Mouse (Mus musculus): ENCODE data around the gene Slc12a3. TPM values are rescaled to one million over a fixed set of nuclear protein-coding genes. Genes with fewer than 3 reads are reported as not detected.

The Slc12a3 gene
- total and polyA plus RNA-seq, 3 experiments, result 0.44 TPM; not detected in 2

- Histone ChIP-seq H3K27me3 (ENCODE audit: insufficient read depth, low read length) (peaks cover 39% of the 10 kb centered on the region), H3K4me1 (ENCODE audit: insufficient read depth, low read depth, low read length) (no peaks in the 10 kb centered on the region), H3K36me3 (replicated peaks) (no peaks in the 10 kb centered on the region), H3K9me3 (replicated peaks) (no peaks in the 10 kb centered on the region), H3K4me3 (ENCODE audit: low read depth, low read length) (no peak overlapping the region)
- ATAC-seq (ENCODE audit: extremely low read depth, insufficient number of reproducible peaks, low FRiP score, poor library complexity, severe bottlenecking) (no peak), DNase-seq (ENCODE audit: low spot score) (no peak)
- TF ChIP-seq GATA1 (IDR thresholded peaks at IDR 0.05; ENCODE audit: borderline replicate concordance, low read length), result no peak
- no peak for TF ChIP-seq POLR2AphosphoS5 (IDR thresholded peaks at IDR 0.05; ENCODE audit: insufficient replicate concordance, low read depth, low read length)
- no peak for TF ChIP-seq TAL1 (conservative IDR thresholded peaks at IDR 0.05; ENCODE audit: low read depth, low read length)
- TF ChIP-seq CTCF (IDR thresholded peaks at IDR 0.05; ENCODE audit: low read depth, low read length), result no peak
- TF ChIP-seq GATA2 (IDR thresholded peaks at IDR 0.05; ENCODE audit: borderline replicate concordance, low read depth, low read length), result no peak
These were observed 49.9 kb downstream of the Slc12a3 start for GRCm38 (mm10) chr8:94378763-94379415.

GRCm38 (mm10) chr8:94379686-94380085 lies 50.7 kb downstream of the Slc12a3 start:
- TF ChIP-seq CTCF (IDR thresholded peaks at IDR 0.05; ENCODE audit: low read depth, low read length) (no peak), GATA2 (IDR thresholded peaks at IDR 0.05; ENCODE audit: borderline replicate concordance, low read depth, low read length) (no peak), GATA1 (IDR thresholded peaks at IDR 0.05; ENCODE audit: borderline replicate concordance, low read length) (no peak), TAL1 (conservative IDR thresholded peaks at IDR 0.05; ENCODE audit: low read depth, low read length) (no peak), POLR2AphosphoS5 (IDR thresholded peaks at IDR 0.05; ENCODE audit: insufficient replicate concordance, low read depth, low read length) (no peak)
- no peaks in the 10 kb centered on the region for H3K9me3 ChIP-seq (replicated peaks)
- no peaks in the 10 kb centered on the region for H3K36me3 ChIP-seq (replicated peaks)
- DNase-seq (ENCODE audit: low spot score) (no peak), ATAC-seq (ENCODE audit: extremely low read depth, insufficient number of reproducible peaks, low FRiP score, poor library complexity, severe bottlenecking) (no peak)
- H3K27me3 ChIP-seq (ENCODE audit: insufficient read depth, low read length), result peaks cover 37% of the 10 kb centered on the region
- H3K4me3 ChIP-seq (ENCODE audit: low read depth, low read length), result no peak overlapping the region
- peaks cover 5% of the 10 kb centered on the region for H3K4me1 ChIP-seq (ENCODE audit: insufficient read depth, low read depth, low read length)

- peaks cover 32% of the 10 kb centered on the region for H3K4me1 ChIP-seq (ENCODE audit: insufficient read depth, low read depth, low read length)
- H3K9me3 ChIP-seq (replicated peaks), result no peaks in the 10 kb centered on the region
- H3K4me3 ChIP-seq (ENCODE audit: low read depth, low read length), result no peak overlapping the region
These were observed 55.2 kb downstream of the Slc12a3 start for GRCm38 (mm10) chr8:94384166-94384565.

DNA sequence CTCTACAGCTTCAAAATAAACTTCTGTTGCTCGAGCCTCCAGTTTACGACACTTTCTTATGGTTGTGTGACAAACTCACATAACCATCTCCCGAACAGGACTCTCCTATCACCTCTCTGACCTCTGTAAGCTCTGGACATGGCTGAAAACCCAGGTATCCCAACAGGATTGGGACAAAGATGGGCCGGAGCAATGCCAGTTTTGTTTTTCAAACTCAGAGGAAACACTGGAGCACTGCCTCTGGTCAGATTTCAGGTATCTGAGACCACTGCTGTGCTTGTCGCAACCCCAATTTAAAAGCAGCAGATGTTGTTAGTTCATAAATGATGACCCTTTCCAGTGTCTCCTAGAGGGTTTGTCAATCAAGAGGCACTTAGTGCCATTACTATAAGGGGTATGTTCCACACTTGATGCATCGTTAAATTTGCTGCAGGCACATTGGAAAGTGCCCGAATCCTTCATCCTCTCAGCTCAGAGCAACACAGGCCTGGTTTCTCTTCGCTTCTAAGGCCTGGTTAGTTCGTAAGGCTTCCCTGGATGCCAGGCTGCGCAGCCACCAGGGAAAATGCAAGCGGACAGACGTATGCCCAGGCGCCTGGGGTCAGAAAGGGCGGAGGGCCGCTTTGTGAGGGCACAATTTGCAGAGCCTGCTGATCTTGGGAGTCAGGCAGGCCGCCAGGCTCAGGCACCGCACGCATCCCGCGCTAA lies 56.7 kb downstream of the Slc12a3 start:
- Histone ChIP-seq H3K27me3 (ENCODE audit: insufficient read depth, low read length) (peaks cover 9% of the 10 kb centered on the region), H3K4me3 (ENCODE audit: low read depth, low read length) (peak overlapping the region; percentile 96), H3K36me3 (replicated peaks) (peaks cover 19% of the 10 kb centered on the region), H3K9me3 (replicated peaks) (no peaks in the 10 kb centered on the region), H3K4me1 (ENCODE audit: insufficient read depth, low read depth, low read length) (peaks cover 32% of the 10 kb centered on the region)
- DNase-seq (ENCODE audit: low spot score), result no peak
- no peak for TF ChIP-seq GATA1 (IDR thresholded peaks at IDR 0.05; ENCODE audit: borderline replicate concordance, low read length)
- no peak for ATAC-seq (ENCODE audit: extremely low read depth, insufficient number of reproducible peaks, low FRiP score, poor library complexity, severe bottlenecking)

More at GRCm38 (mm10) chr8:94384166-94384565, 55.2 kb downstream of the Slc12a3 start:
- ATAC-seq (ENCODE audit: extremely low read depth, insufficient number of reproducible peaks, low FRiP score, poor library complexity, severe bottlenecking) (no peak), DNase-seq (ENCODE audit: low spot score) (no peak)
- peaks cover 19% of the 10 kb centered on the region for H3K27me3 ChIP-seq (ENCODE audit: insufficient read depth, low read length)
- peaks cover 4% of the 10 kb centered on the region for H3K36me3 ChIP-seq (replicated peaks)
- TF ChIP-seq CTCF (IDR thresholded peaks at IDR 0.05; ENCODE audit: low read depth, low read length), result no peak
- no peak for TF ChIP-seq TAL1 (conservative IDR thresholded peaks at IDR 0.05; ENCODE audit: low read depth, low read length)
- TF ChIP-seq GATA1 (IDR thresholded peaks at IDR 0.05; ENCODE audit: borderline replicate concordance, low read length), result no peak
- no peak for TF ChIP-seq POLR2AphosphoS5 (IDR thresholded peaks at IDR 0.05; ENCODE audit: insufficient replicate concordance, low read depth, low read length)
- no peak for TF ChIP-seq GATA2 (IDR thresholded peaks at IDR 0.05; ENCODE audit: borderline replicate concordance, low read depth, low read length)

DNA sequence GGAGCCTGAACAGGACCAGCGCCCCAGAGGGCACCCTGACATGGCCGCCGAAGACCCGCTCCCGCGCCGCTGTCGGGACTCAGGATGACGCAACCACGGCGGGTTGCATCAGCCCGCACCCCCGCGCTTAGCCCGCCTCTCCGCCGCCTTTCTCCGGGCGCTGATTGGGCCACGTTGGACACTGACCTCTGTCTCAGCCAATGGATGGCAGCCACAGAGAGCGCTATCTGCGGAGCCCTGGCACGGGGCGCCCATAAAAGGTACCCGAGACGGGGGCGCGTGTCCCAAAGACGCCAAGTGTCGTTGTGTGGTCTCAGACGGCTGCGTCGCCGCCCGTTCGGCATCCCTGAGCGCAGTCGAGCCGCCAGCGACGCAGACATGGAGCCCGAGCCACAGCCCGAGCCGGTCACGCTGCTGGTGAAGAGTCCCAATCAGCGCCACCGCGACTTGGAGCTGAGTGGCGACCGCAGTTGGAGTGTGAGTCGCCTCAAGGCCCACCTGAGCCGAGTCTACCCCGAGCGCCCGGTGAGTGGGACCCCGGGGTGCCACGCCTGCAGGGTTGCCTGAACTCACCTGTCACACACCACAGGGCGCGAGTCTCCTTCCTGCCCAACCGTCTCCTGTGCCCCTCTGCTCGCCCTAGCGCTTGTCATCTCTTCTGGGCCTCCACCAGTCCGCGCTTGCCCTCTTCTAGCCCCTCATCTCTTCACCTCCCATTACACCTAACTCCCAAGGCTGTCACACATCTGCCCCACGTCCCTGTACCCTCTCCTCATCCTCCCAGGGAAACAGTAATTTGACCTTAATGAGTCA lies 57.4 kb downstream of the Slc12a3 start, which contains the start of gene Herpud1:
Gene Herpud1, plus strand, starts transcription at position 225 of the 813 bp plus-strand sequence.
- TF ChIP-seq TAL1 (conservative IDR thresholded peaks at IDR 0.05; ENCODE audit: low read depth, low read length), result no peak
- peak; percentile 17; the same call in 1 of the 2 replicates for TF ChIP-seq POLR2AphosphoS5 (IDR thresholded peaks at IDR 0.05; ENCODE audit: insufficient replicate concordance, low read depth, low read length)
- H3K4me1 ChIP-seq (ENCODE audit: insufficient read depth, low read depth, low read length), result peaks cover 32% of the 10 kb centered on the region
- H3K36me3 ChIP-seq (replicated peaks), result peaks cover 27% of the 10 kb centered on the region

GRCm38 (mm10) chr8:94387027-94387684 lies 58.2 kb downstream of the Slc12a3 start:
- H3K27me3 ChIP-seq (ENCODE audit: insufficient read depth, low read length), result peaks cover 5% of the 10 kb centered on the region
- TF ChIP-seq CTCF (IDR thresholded peaks at IDR 0.05; ENCODE audit: low read depth, low read length) (no peak), POLR2AphosphoS5 (IDR thresholded peaks at IDR 0.05; ENCODE audit: insufficient replicate concordance, low read depth, low read length) (no peak), TAL1 (conservative IDR thresholded peaks at IDR 0.05; ENCODE audit: low read depth, low read length) (no peak), GATA1 (IDR thresholded peaks at IDR 0.05; ENCODE audit: borderline replicate concordance, low read length) (no peak), GATA2 (IDR thresholded peaks at IDR 0.05; ENCODE audit: borderline replicate concordance, low read depth, low read length) (no peak)
- H3K4me3 ChIP-seq (ENCODE audit: low read depth, low read length), result peak overlapping the region; percentile 96
- peaks cover 32% of the 10 kb centered on the region for H3K4me1 ChIP-seq (ENCODE audit: insufficient read depth, low read depth, low read length)
- DNase-seq (ENCODE audit: low spot score), result peak; percentile 82
- ATAC-seq (ENCODE audit: extremely low read depth, insufficient number of reproducible peaks, low FRiP score, poor library complexity, severe bottlenecking), result peak; percentile 51
- H3K9me3 ChIP-seq (replicated peaks), result no peaks in the 10 kb centered on the region
- H3K36me3 ChIP-seq (replicated peaks), result peaks cover 34% of the 10 kb centered on the region

More for the DNA sequence above, 57.4 kb downstream of the Slc12a3 start, which contains the start of gene Herpud1:
- peak; percentile 94 for ATAC-seq (ENCODE audit: extremely low read depth, insufficient number of reproducible peaks, low FRiP score, poor library complexity, severe bottlenecking)
- Histone ChIP-seq H3K9me3 (replicated peaks) (no peaks in the 10 kb centered on the region), H3K4me3 (ENCODE audit: low read depth, low read length) (peak within 1 kb of the TSS; percentile 96), H3K27me3 (ENCODE audit: insufficient read depth, low read length) (peaks cover 9% of the 10 kb centered on the region)
- DNase-seq (ENCODE audit: low spot score), result peak; percentile 98

All from G1E (cell line).